Mouse (Mus musculus): ENCODE measurements around the gene Gm13693. TPM values are rescaled to one million over a fixed set of nuclear protein-coding genes. Genes with fewer than 3 reads are reported as not detected.
A peak's percentile ranks its signal among the peaks of the same experiment; 100 is the strongest.
"Not testable (repeated sequence)": the region's sequence is repeated elsewhere in the genome, so short reads cannot be mapped to it uniquely, and the experiment has no call there.

Gene Gm13693
- total RNA-seq (2015) (not detected in 2 replicates), total RNA-seq (2017) (not detected in 2 replicates)

GRCm38 (mm10) chr2:83961203-83961602 is at the start of gene Gm13693:
Gene Gm13693, plus strand, starts transcription at chr2:83961503.
- not testable (repeated sequence) for ATAC-seq (ENCODE audit: poor library complexity, severe bottlenecking)

- ATAC-seq (ENCODE audit: poor library complexity, severe bottlenecking) = peak; percentile 99
Observed at GRCm38 (mm10) chr2:83929478-83930088, 31.7 kb upstream of the Gm13693 start.

DNA sequence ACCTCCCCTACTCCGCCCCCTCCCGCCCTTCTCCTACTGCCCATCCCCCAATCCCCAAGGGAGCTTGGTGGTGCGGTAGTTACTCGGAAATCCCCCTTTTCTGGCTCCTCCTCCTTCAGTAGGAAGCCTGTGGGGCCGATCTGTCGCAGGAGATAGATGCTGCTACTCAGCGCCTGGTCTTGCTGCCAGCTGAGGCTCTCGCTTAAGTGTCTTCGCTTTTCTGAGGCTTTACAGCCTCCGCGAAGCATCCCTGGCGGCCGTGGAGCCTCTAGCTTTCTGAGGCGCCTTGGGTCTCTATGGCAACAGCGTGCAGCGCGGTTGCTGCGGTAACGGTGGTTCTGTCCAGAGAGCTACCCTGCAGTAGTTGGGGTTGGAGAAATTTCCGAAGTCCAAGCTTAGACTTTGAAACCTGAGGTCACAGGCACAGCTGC is 20.4 kb upstream of the Gm13693 start, which contains the start of gene Zswim2:
Gene Zswim2, minus strand, starts transcription at position 298 of the 431 bp plus-strand sequence.
- peak; percentile 81 for ATAC-seq (ENCODE audit: poor library complexity, severe bottlenecking)

DNA sequence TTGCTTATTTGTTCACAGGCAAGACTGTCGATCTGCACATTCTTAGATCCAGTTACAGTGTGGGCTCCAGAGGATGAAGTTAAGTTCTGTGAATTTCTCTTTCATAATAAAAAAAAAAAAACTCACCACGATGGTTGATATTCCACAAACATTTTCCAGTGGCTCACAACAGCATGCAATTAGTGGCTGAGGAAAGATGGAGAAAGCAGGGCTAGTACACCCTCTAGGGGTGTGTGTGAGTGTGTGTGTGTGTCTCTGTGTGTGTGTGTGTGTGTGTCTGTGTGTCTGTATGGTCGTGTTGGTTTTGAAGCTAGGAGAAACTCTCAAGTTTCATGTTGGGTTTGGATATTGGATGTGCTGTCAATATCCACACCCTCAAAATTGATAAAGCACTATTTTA is 19.9 kb upstream of the Gm13693 start:
- ATAC-seq (ENCODE audit: poor library complexity, severe bottlenecking) = no peak

GRCm38 (mm10) chr2:83941792-83942191 is 19.5 kb upstream of the Gm13693 start:
- no peak for ATAC-seq (ENCODE audit: poor library complexity, severe bottlenecking)

DNA sequence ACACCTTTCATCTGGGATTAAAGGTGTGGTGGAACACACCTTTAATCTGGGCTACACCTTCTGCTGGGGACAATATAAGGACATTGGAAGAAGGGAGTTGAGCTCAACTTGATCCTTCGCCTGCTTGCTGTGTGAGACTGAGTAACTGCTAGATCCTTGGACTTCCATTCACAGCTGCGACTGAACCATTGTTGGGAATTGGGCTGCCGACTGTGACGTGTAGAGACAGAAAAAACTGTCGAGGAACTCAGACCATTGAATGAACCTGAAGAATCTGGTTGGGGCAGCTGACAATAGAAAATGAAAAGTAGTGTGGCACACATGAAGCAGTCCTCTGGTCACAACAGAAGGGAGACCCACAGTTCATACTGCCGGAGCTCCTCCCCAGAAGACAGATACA is 5.9 kb upstream of the Gm13693 start, which contains the start of gene Gm13698:
Gene Gm13698, plus strand, starts transcription at position 301 of the 400 bp plus-strand sequence.
- ATAC-seq (ENCODE audit: poor library complexity, severe bottlenecking) = not testable (repeated sequence)

DNA sequence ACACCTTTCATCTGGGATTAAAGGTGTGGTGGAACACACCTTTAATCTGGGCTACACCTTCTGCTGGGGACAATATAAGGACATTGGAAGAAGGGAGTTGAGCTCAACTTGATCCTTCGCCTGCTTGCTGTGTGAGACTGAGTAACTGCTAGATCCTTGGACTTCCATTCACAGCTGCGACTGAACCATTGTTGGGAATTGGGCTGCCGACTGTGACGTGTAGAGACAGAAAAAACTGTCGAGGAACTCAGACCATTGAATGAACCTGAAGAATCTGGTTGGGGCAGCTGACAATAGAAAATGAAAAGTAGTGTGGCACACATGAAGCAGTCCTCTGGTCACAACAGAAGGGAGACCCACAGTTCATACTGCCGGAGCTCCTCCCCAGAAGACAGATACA is 5.7 kb downstream of the Gm13693 start, which contains the start of gene Gm13695:
Gene Gm13695, plus strand, starts transcription at position 301 of the 400 bp plus-strand sequence.
- not testable (repeated sequence) for ATAC-seq (ENCODE audit: poor library complexity, severe bottlenecking)

DNA sequence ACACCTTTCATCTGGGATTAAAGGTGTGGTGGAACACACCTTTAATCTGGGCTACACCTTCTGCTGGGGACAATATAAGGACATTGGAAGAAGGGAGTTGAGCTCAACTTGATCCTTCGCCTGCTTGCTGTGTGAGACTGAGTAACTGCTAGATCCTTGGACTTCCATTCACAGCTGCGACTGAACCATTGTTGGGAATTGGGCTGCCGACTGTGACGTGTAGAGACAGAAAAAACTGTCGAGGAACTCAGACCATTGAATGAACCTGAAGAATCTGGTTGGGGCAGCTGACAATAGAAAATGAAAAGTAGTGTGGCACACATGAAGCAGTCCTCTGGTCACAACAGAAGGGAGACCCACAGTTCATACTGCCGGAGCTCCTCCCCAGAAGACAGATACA is 11.5 kb downstream of the Gm13693 start, which contains the start of gene Gm13696:
Gene Gm13696, plus strand, starts transcription at position 301 of the 400 bp plus-strand sequence.
- ATAC-seq (ENCODE audit: poor library complexity, severe bottlenecking) = not testable (repeated sequence)

DNA sequence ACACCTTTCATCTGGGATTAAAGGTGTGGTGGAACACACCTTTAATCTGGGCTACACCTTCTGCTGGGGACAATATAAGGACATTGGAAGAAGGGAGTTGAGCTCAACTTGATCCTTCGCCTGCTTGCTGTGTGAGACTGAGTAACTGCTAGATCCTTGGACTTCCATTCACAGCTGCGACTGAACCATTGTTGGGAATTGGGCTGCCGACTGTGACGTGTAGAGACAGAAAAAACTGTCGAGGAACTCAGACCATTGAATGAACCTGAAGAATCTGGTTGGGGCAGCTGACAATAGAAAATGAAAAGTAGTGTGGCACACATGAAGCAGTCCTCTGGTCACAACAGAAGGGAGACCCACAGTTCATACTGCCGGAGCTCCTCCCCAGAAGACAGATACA is 17.3 kb downstream of the Gm13693 start, which contains the start of gene Gm13694:
Gene Gm13694, plus strand, starts transcription at position 301 of the 400 bp plus-strand sequence.
- ATAC-seq (ENCODE audit: poor library complexity, severe bottlenecking) = not testable (repeated sequence)

- ATAC-seq (ENCODE audit: poor library complexity, severe bottlenecking) = not testable (repeated sequence)
Observed at GRCm38 (mm10) chr2:83984443-83984842, 23.1 kb downstream of the Gm13693 start, which contains the start of gene Gm13697. Gene Gm13697, plus strand, starts transcription at chr2:83984743.

GRCm38 (mm10) chr2:83990253-83990652 is 28.9 kb downstream of the Gm13693 start, which contains the start of gene Gm13691:
Gene Gm13691, plus strand, starts transcription at chr2:83990553.
- not testable (repeated sequence) for ATAC-seq (ENCODE audit: poor library complexity, severe bottlenecking)

DNA sequence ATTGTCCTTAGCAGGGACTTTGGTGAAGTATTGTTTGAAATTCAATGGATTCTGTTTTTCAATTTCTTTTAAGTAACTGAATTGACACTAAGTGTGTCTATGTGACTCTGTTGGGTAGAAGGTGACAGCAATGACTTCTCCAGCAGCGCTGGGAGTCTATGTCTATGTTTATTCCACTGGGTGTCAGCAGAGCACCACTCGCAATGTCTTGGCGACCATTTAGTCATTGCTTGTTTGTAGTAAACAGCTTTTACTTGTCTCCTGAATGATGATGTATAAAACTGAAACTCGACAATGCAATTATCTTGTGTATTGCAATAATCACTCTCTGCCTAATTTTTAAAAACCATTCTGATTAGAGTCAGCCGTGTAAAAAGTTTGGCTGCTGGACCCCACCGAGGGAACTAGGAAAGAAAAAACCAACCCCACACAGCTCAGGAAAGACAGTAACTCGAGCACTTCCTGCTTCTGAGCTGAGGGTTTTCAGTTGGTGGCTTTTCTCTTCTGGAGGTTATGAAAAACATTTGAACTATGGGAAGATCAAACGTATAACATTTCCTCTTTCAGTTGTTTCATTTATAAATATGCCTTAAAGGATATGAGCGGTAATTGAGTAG is 32.4 kb downstream of the Gm13693 start:
- peak; percentile 100 for ATAC-seq (ENCODE audit: poor library complexity, severe bottlenecking)

GRCm38 (mm10) chr2:83994526-83994925 is 33.2 kb downstream of the Gm13693 start:
- not testable (repeated sequence) for ATAC-seq (ENCODE audit: poor library complexity, severe bottlenecking)

DNA sequence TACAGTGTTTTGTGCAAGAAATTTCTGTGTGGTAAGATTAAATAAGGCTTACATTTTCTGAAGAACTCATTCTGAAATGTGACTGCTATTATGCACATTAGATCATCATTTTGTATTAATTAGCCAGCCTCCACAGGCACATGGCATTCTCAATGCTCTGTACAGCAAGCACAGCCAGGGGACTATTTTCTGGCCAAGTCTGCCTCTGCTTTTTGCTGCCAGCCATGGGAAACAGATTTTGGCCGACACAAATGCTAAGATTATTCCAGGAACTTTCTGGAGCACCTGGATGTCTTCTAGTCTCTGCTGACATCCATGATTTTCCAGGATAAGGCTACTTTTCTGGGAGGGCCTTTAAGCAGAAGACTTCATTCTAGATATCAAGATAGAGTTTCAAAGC is 47.6 kb downstream of the Gm13693 start:
- no peak for ATAC-seq (ENCODE audit: poor library complexity, severe bottlenecking)

- ATAC-seq (ENCODE audit: poor library complexity, severe bottlenecking) = peak; percentile 88
Observed at GRCm38 (mm10) chr2:84009818-84010217, 48.5 kb downstream of the Gm13693 start.

Other genes with a start within 250 kb of the Gm13693 start
- 36.2 and 37.9 TPM in 2 replicates for gene Itgav, start 237.1 kb upstream of the Gm13693 start, total RNA-seq (2015)
- gene Itgav, start 237.1 kb upstream of the Gm13693 start, total RNA-seq (2017) = 23.8 and 51.5 TPM in 2 replicates
- gene Fam171b, start 148.9 kb upstream of the Gm13693 start, total RNA-seq (2015) = 0.11 and 0.14 TPM in 2 replicates
- gene Fam171b, start 148.9 kb upstream of the Gm13693 start, total RNA-seq (2017) = not detected in 2 replicates
- not detected in 2 replicates for gene Zswim2, start 20.3 kb upstream of the Gm13693 start, total RNA-seq (2015)
- not detected in 2 replicates for gene Zswim2, start 20.3 kb upstream of the Gm13693 start, total RNA-seq (2017)
- not detected in 2 replicates for gene Gm13698, start 5.8 kb upstream of the Gm13693 start, total RNA-seq (2015)
- not detected in 2 replicates for gene Gm13698, start 5.8 kb upstream of the Gm13693 start, total RNA-seq (2017)
- not detected in 2 replicates for gene Gm13695, start 5.8 kb downstream of the Gm13693 start, total RNA-seq (2015)
- gene Gm13695, start 5.8 kb downstream of the Gm13693 start, total RNA-seq (2017) = not detected in 2 replicates
- not detected in 2 replicates for gene Gm13696, start 11.6 kb downstream of the Gm13693 start, total RNA-seq (2015)
- gene Gm13696, start 11.6 kb downstream of the Gm13693 start, total RNA-seq (2017) = not detected in 2 replicates
- not detected in 2 replicates for gene Gm13694, start 17.4 kb downstream of the Gm13693 start, total RNA-seq (2015)
- not detected in 2 replicates for gene Gm13694, start 17.4 kb downstream of the Gm13693 start, total RNA-seq (2017)
- gene Gm13697, start 23.2 kb downstream of the Gm13693 start, total RNA-seq (2015) = not detected in 2 replicates
- not detected in 2 replicates for gene Gm13697, start 23.2 kb downstream of the Gm13693 start, total RNA-seq (2017)
- gene Gm13691, start 29.1 kb downstream of the Gm13693 start, total RNA-seq (2015) = not detected in 2 replicates
- not detected in 2 replicates for gene Gm13691, start 29.1 kb downstream of the Gm13693 start, total RNA-seq (2017)